Mouse (Mus musculus): Measurements from ENCODE around the gene Ccdc144b. TPM values are rescaled to one million over a fixed set of nuclear protein-coding genes. Genes with fewer than 3 reads are reported as not detected.

The Ccdc144b gene
- polyA plus RNA-seq, 1 experiment from 2014 or later, result not detected

DNA sequence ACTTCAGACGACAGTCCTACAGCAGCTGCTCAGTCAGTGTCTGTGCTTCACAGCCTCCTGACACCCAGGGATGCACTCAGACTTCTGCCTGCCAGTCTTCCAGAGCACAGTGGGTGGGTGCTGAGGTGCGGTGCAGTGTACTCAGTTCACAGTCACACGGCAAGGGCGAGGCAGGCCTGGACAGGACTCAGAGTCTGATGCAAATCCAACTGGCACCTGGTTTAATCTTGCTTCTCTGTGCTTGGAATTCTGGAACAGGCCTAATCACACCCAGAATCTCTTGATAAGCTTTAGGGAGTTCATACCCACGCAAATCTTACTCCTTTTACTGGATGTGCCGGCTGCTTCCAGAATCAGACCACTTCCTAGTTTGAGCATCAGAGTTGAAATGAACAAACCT lies 22.1 kb upstream of the Ccdc144b start:
- no peaks in the 10 kb centered on the region for H3K4me1 ChIP-seq (ENCODE audit: control insufficient read depth, insufficient read depth, low read length)
- no peak for ATAC-seq
- peaks cover 34% of the 10 kb centered on the region for H3K36me3 ChIP-seq (ENCODE audit: control insufficient read depth, insufficient read depth, low read length)
- H3K9me3 ChIP-seq (replicated peaks; ENCODE audit: control insufficient read depth, low read length, poor library complexity, severe bottlenecking), result no peaks in the 10 kb centered on the region
- no peaks in the 10 kb centered on the region for H3K27me3 ChIP-seq (ENCODE audit: control insufficient read depth, insufficient read depth, low read depth, low read length)
- no peak overlapping the region for H3K4me3 ChIP-seq (ENCODE audit: low read depth, low read length)
- 96% methylated on average over 6 of the region's 6 CpGs for WGBS
- H3K9ac ChIP-seq (ENCODE audit: low read depth, low read length), result no peak overlapping the region
- no peak overlapping the region for H3K27ac ChIP-seq (ENCODE audit: low read length)
- no peak overlapping the region for H3K4me2 ChIP-seq (ENCODE audit: low read length)

DNA sequence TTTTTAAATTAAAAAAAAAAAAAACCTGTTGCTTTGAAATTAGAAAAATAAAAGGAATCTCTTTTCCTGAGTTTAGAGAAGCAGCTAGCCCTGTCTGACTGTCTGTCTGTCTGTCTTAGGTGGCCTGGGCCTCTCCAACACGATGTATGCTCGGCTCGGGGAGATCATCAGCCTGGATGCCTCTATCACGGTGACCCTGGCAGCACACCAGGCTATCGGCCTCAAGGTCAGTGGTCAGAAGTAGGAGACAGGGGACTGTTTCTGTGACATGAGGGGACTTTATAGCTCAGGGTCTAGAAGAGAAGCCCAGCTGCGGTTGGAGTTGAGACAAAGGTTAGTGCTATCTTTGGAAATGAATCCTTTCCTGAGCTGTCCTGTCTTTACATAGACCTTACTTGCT lies 20.9 kb upstream of the Ccdc144b start:
- 96% methylated on average over 6 of the region's 6 CpGs for WGBS
- Histone ChIP-seq H3K4me2 (ENCODE audit: low read length) (no peak overlapping the region), H3K36me3 (ENCODE audit: control insufficient read depth, insufficient read depth, low read length) (peaks cover 29% of the 10 kb centered on the region), H3K4me3 (ENCODE audit: low read depth, low read length) (no peak overlapping the region), H3K27me3 (ENCODE audit: control insufficient read depth, insufficient read depth, low read depth, low read length) (no peaks in the 10 kb centered on the region), H3K9me3 (replicated peaks; ENCODE audit: control insufficient read depth, low read length, poor library complexity, severe bottlenecking) (no peaks in the 10 kb centered on the region), H3K4me1 (ENCODE audit: control insufficient read depth, insufficient read depth, low read length) (no peaks in the 10 kb centered on the region), H3K9ac (ENCODE audit: low read depth, low read length) (no peak overlapping the region), H3K27ac (ENCODE audit: low read length) (no peak overlapping the region)
- no peak for ATAC-seq

DNA sequence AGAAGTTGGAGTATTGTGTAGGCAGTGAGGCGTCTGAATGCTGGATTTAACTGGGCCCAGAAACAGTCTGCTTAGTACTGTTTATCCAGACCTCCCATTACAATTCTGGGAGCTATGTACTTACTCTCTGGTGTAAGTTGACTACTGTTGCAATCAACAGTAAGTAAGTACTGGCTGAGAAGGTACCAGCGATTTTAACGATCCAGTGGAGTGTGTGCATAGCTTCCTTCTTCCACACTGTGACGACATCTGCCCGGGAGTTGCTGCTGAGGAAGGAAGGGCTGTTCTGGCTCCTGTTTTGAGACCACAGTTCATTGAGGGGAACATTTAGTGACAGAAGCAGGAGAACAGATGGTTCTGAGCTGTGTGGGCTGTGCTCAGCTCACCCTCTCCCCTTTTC lies 17.7 kb upstream of the Ccdc144b start:
- no peak overlapping the region for H3K4me2 ChIP-seq (ENCODE audit: low read length)
- ATAC-seq, result no peak
- H3K4me1 ChIP-seq (ENCODE audit: control insufficient read depth, insufficient read depth, low read length), result peaks cover 19% of the 10 kb centered on the region
- H3K9ac ChIP-seq (ENCODE audit: low read depth, low read length), result no peak overlapping the region
- no peaks in the 10 kb centered on the region for H3K27me3 ChIP-seq (ENCODE audit: control insufficient read depth, insufficient read depth, low read depth, low read length)
- peaks cover 8% of the 10 kb centered on the region for H3K36me3 ChIP-seq (ENCODE audit: control insufficient read depth, insufficient read depth, low read length)
- H3K9me3 ChIP-seq (replicated peaks; ENCODE audit: control insufficient read depth, low read length, poor library complexity, severe bottlenecking), result no peaks in the 10 kb centered on the region
- no peak overlapping the region for H3K27ac ChIP-seq (ENCODE audit: low read length)
- WGBS, result 96% methylated on average over 5 of the region's 5 CpGs
- H3K4me3 ChIP-seq (ENCODE audit: low read depth, low read length), result no peak overlapping the region

DNA sequence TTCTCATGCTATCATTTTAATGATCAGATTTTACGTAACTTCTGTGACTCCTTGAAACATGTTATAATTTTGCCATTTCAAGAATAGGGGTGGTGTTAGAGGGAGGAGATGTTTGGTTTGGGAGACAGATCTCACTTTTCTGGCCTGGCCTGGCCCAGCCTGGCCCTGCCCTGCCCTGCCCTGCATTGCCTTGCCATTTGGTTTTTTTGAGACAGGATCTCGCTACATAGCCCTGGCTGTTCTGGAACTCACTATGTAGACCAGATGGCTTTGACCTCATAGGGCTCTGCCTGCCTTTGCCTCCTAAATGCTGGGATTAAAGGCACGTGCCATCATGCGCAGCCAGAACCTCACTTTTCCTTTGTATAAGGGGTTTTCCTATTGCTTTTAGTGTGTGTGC lies 17.1 kb upstream of the Ccdc144b start:
- no peak for ATAC-seq
- Histone ChIP-seq H3K27me3 (ENCODE audit: control insufficient read depth, insufficient read depth, low read depth, low read length) (no peaks in the 10 kb centered on the region), H3K9ac (ENCODE audit: low read depth, low read length) (no peak overlapping the region), H3K4me1 (ENCODE audit: control insufficient read depth, insufficient read depth, low read length) (peaks cover 20% of the 10 kb centered on the region), H3K4me2 (ENCODE audit: low read length) (no peak overlapping the region), H3K9me3 (replicated peaks; ENCODE audit: control insufficient read depth, low read length, poor library complexity, severe bottlenecking) (no peaks in the 10 kb centered on the region), H3K4me3 (ENCODE audit: low read depth, low read length) (no peak overlapping the region), H3K27ac (ENCODE audit: low read length) (no peak overlapping the region), H3K36me3 (ENCODE audit: control insufficient read depth, insufficient read depth, low read length) (peaks cover 7% of the 10 kb centered on the region)
- 95% methylated on average over 4 of the region's 4 CpGs for WGBS

DNA sequence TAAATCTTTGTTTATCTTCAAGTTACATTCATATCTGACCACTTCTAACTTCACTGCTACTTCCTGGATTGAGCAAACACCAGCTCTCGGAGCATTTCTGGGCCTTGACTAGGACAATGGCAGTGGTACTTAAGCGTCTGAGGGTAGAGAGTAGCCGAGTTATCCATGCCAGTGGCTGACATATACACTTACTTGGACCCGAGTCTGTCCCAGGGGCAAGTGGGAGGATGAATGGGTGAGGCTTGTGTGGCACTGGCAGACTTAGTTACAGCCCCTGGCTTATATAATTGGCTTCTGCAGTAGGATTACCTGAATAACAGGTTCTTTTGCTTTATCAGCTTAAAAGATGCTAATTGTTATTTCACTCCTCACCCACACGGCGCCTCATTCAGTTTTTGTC lies 14.4 kb upstream of the Ccdc144b start:
- Histone ChIP-seq H3K4me2 (ENCODE audit: low read length) (no peak overlapping the region), H3K4me1 (ENCODE audit: control insufficient read depth, insufficient read depth, low read length) (peaks cover 24% of the 10 kb centered on the region), H3K4me3 (ENCODE audit: low read depth, low read length) (no peak overlapping the region), H3K36me3 (ENCODE audit: control insufficient read depth, insufficient read depth, low read length) (peaks cover 3% of the 10 kb centered on the region; the same call in 1 of the 2 replicates), H3K27ac (ENCODE audit: low read length) (no peak overlapping the region), H3K9ac (ENCODE audit: low read depth, low read length) (no peak overlapping the region), H3K9me3 (replicated peaks; ENCODE audit: control insufficient read depth, low read length, poor library complexity, severe bottlenecking) (no peaks in the 10 kb centered on the region), H3K27me3 (ENCODE audit: control insufficient read depth, insufficient read depth, low read depth, low read length) (no peaks in the 10 kb centered on the region)
- no peak for ATAC-seq
- 88% methylated on average over 6 of the region's 6 CpGs for WGBS

DNA sequence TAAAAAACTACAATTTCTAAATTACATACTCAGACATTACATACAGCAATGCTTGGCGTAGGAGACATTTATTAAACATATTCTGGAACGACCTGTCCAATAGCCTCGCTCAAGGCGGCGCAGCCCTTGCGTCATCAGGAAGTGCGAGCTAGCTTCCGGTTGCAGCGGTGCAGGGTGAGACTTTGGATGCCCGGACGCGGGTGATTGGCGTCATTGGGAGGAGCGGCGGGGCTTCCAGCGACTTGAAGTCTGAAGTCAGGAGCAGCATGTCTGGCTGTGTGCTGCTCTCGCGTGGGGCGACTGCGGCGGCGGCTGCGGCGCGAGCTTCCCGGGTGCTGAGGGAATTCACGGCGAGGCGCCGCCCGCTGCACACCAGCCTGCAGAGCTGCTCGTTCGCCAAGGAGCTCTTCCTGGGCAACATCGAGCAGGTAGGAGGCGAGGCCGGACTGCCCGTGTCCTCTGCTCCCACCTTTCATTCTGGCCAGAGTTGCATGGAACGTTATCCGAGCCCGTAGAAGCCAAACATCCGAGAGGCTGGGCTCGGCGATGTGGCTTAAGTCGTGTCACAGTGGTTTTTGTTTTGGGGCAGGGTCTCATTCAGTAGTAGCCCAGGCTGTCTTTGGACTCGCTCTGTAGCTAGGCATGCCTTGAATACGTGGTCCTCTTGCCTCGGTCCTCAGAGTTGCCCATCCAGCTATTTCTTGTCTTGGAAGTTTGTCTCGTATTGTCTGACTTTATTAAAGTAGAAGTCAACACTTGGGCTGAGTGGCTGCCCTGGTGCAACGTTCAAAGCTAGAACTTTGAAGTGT lies 12.7 kb upstream of the Ccdc144b start, which contains the start of gene Acad9:
TSS of gene Acad9 (plus strand) at position 137 of the 809 bp plus-strand sequence.
- H3K4me3 ChIP-seq (ENCODE audit: low read depth, low read length), result peak within 1 kb of the TSS; percentile 74
- H3K4me2 ChIP-seq (ENCODE audit: low read length), result peak within 1 kb of the TSS; percentile 88
- peaks cover 6% of the 10 kb centered on the region for H3K27me3 ChIP-seq (ENCODE audit: control insufficient read depth, insufficient read depth, low read depth, low read length)
- peaks cover 3% of the 10 kb centered on the region; the same call in 1 of the 2 replicates for H3K36me3 ChIP-seq (ENCODE audit: control insufficient read depth, insufficient read depth, low read length)
- ATAC-seq, result peak; percentile 100
- peak within 1 kb of the TSS; percentile 87 for H3K9ac ChIP-seq (ENCODE audit: low read depth, low read length)
- WGBS, result under 1% methylated on average over 49 of the region's 49 CpGs
- no peaks in the 10 kb centered on the region for H3K9me3 ChIP-seq (replicated peaks; ENCODE audit: control insufficient read depth, low read length, poor library complexity, severe bottlenecking)
- peak within 1 kb of the TSS; percentile 75 for H3K27ac ChIP-seq (ENCODE audit: low read length)
- peaks cover 24% of the 10 kb centered on the region for H3K4me1 ChIP-seq (ENCODE audit: control insufficient read depth, insufficient read depth, low read length)

DNA sequence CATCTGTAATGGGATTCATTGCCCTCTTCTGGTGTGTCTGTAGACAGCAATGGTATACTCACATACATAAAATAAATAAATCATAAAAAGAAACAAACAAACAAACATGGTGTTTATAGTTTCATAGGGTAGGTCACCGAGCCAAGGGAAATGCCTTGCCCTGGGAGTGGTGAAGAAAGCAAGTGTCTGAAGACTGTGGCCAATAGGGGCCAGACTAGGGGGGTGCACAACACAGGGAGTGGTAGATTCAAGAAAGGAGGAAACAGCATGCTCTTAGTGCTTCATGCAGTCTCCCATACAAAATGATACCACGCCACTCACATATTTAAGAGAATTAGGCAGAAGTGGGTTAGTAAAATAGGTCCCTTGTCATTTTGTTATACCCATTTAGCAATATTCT lies 11.8 kb upstream of the Ccdc144b start:
- Histone ChIP-seq H3K9me3 (replicated peaks; ENCODE audit: control insufficient read depth, low read length, poor library complexity, severe bottlenecking) (no peaks in the 10 kb centered on the region), H3K4me2 (ENCODE audit: low read length) (peak overlapping the region; percentile 88), H3K27me3 (ENCODE audit: control insufficient read depth, insufficient read depth, low read depth, low read length) (peaks cover 6% of the 10 kb centered on the region), H3K4me1 (ENCODE audit: control insufficient read depth, insufficient read depth, low read length) (peaks cover 24% of the 10 kb centered on the region), H3K27ac (ENCODE audit: low read length) (no peak overlapping the region), H3K9ac (ENCODE audit: low read depth, low read length) (no peak overlapping the region), H3K4me3 (ENCODE audit: low read depth, low read length) (peak overlapping the region; percentile 74), H3K36me3 (ENCODE audit: control insufficient read depth, insufficient read depth, low read length) (peaks cover 2% of the 10 kb centered on the region; the same call in 1 of the 2 replicates)
- peak; percentile 31; the same call in 1 of the 2 replicates for ATAC-seq
- WGBS, result 98% methylated on average over 2 of the region's 2 CpGs

DNA sequence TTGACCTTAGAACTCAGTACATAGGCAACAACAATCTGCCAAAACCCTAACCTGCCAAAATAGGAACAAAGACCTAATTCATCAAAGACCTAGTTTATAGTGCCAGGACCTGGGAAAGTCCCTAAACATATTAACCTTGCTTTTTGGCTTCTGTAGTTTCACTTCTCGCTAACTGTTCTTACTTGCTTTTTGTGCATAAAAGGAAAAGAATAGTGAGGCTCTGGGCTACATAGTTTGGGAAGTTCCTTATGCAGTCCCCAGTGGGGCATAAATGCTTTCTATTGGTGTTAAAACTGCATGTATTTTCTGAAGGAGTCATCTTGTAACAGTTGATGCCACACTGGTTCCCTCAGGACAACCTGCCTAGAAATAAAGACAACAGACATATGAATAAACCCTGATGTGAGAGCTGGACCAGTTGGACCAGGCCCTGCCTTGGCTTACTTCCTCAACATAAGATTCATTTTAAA lies 11.3 kb upstream of the Ccdc144b start:
- 95% methylated on average over 1 of the region's 1 CpGs for WGBS
- peaks cover 6% of the 10 kb centered on the region for H3K27me3 ChIP-seq (ENCODE audit: control insufficient read depth, insufficient read depth, low read depth, low read length)
- no peak overlapping the region for H3K4me3 ChIP-seq (ENCODE audit: low read depth, low read length)
- H3K9me3 ChIP-seq (replicated peaks; ENCODE audit: control insufficient read depth, low read length, poor library complexity, severe bottlenecking), result no peaks in the 10 kb centered on the region
- no peak overlapping the region for H3K9ac ChIP-seq (ENCODE audit: low read depth, low read length)
- no peak overlapping the region for H3K27ac ChIP-seq (ENCODE audit: low read length)
- peaks cover 24% of the 10 kb centered on the region for H3K4me1 ChIP-seq (ENCODE audit: control insufficient read depth, insufficient read depth, low read length)
- no peak overlapping the region for H3K4me2 ChIP-seq (ENCODE audit: low read length)
- no peak for ATAC-seq
- H3K36me3 ChIP-seq (ENCODE audit: control insufficient read depth, insufficient read depth, low read length), result no peaks in the 10 kb centered on the region

DNA sequence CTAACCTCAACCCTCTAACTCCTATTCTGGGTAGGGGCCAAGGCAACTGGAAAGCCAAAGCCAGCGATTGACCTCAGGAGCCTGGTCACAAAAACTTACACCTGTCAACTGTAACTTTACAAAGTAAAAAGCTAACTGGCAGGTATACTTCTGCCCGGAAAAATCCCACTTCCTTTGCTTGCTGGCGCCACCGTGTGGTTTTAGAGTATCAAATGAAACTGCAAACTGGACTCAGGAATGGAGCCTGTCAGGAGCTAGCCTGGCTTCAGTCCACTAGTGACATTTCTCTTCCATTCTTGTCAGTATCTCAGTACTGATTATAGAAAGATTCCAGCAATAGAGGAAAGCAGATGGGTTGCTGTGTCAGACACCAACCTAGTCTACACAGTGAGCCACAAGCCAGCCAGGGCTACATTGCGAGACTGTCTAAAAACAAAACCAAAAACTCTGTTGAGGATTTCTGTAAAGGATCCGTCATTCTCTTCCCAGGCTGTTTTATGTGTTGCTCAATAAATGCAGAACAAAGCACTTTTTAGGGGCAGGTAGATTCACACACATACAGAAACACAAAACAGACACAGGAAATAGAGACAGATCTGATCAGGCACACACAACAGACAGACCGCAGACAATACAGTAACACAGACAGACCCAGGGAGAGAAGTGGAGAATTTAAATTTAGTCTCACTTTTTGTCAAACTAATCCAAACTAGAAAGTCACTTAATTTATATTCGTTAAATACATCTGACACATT lies 6.9 kb upstream of the Ccdc144b start:
- Histone ChIP-seq H3K9me3 (replicated peaks; ENCODE audit: control insufficient read depth, low read length, poor library complexity, severe bottlenecking) (no peaks in the 10 kb centered on the region), H3K4me2 (ENCODE audit: low read length) (no peak overlapping the region), H3K27me3 (ENCODE audit: control insufficient read depth, insufficient read depth, low read depth, low read length) (peaks cover 6% of the 10 kb centered on the region), H3K4me3 (ENCODE audit: low read depth, low read length) (no peak overlapping the region), H3K9ac (ENCODE audit: low read depth, low read length) (no peak overlapping the region), H3K36me3 (ENCODE audit: control insufficient read depth, insufficient read depth, low read length) (no peaks in the 10 kb centered on the region), H3K4me1 (ENCODE audit: control insufficient read depth, insufficient read depth, low read length) (peaks cover 2% of the 10 kb centered on the region), H3K27ac (ENCODE audit: low read length) (no peak overlapping the region)
- ATAC-seq, result no peak
- 37% methylated on average over 8 of the region's 8 CpGs for WGBS
